Mouse (Mus musculus) kidney, adult 8-10 months (tissue): ENCODE data around the gene Cd200r1.
"Not testable (repeated sequence)": the region's sequence is repeated elsewhere in the genome, so short reads cannot be mapped to it uniquely, and the experiment has no call there.

Experiments used
- DNase-seq, 2 experiments: peaks; one replicate each; pipeline ENCODE4 v3.0.0; 2022

Gene Cd200r1

GRCm38 (mm10) chr16:44767506-44767905 is 2.0 kb downstream of the Cd200r1 start:
- no peak for DNase-seq

GRCm38 (mm10) chr16:44767967-44768366 is 2.4 kb downstream of the Cd200r1 start:
- DNase-seq, result no peak

- DNase-seq, result no peak
These were observed 7.0 kb downstream of the Cd200r1 start for GRCm38 (mm10) chr16:44772577-44772976.

GRCm38 (mm10) chr16:44773673-44774072 is 8.1 kb downstream of the Cd200r1 start:
- no peak for DNase-seq

- no peak for DNase-seq
These were observed 8.7 kb downstream of the Cd200r1 start for GRCm38 (mm10) chr16:44774201-44774600.

- DNase-seq, result peak; percentile 1 to 4
These were observed 13.1 kb downstream of the Cd200r1 start for GRCm38 (mm10) chr16:44778538-44779147.

- DNase-seq, result no peak
These were observed 14.0 kb downstream of the Cd200r1 start for GRCm38 (mm10) chr16:44779494-44779893.

- DNase-seq, result no peak
These were observed 15.2 kb downstream of the Cd200r1 start for GRCm38 (mm10) chr16:44780751-44781150.

- DNase-seq, result no peak
These were observed 21.4 kb downstream of the Cd200r1 start for GRCm38 (mm10) chr16:44786934-44787333.

GRCm38 (mm10) chr16:44794416-44794815 is 28.9 kb downstream of the Cd200r1 start:
- no peak for DNase-seq

- DNase-seq, result no peak
These were observed 40.4 kb downstream of the Cd200r1 start for GRCm38 (mm10) chr16:44805976-44806375.

GRCm38 (mm10) chr16:44810223-44810622 is 44.7 kb downstream of the Cd200r1 start:
- not testable (repeated sequence) for DNase-seq

GRCm38 (mm10) chr16:44811544-44811943 is 46.0 kb downstream of the Cd200r1 start, which contains the start of gene Cd200r4:
Gene Cd200r4 (plus strand): TSS chr16:44811733.
- no peak for DNase-seq

GRCm38 (mm10) chr16:44812468-44813065 is 47.0 kb downstream of the Cd200r1 start:
- DNase-seq, result no peak

GRCm38 (mm10) chr16:44818010-44818409 is 52.5 kb downstream of the Cd200r1 start:
- DNase-seq, result no peak

GRCm38 (mm10) chr16:44820545-44820944 is 55.0 kb downstream of the Cd200r1 start:
- DNase-seq, result no peak

GRCm38 (mm10) chr16:44832286-44832685 is 66.8 kb downstream of the Cd200r1 start:
- no peak for DNase-seq

- DNase-seq, result not testable (repeated sequence)
These were observed 67.7 kb downstream of the Cd200r1 start for GRCm38 (mm10) chr16:44833189-44833588.
